Mouse (Mus musculus): Measurements from ENCODE around the gene Scn9a.

- TF ChIP-seq CTCF (IDR thresholded peaks at IDR 0.05; ENCODE audit: extremely low read depth, insufficient read length, insufficient replicate concordance, low read depth, low read length) (no peak), POLR2A (IDR thresholded peaks at IDR 0.05; ENCODE audit: low read depth, low read length) (no peak)
Observed at GRCm38 (mm10) chr2:66519966-66520365, 114.8 kb downstream of the Scn9a start.
